Mouse (Mus musculus) forebrain, postnatal 0 days (tissue): ENCODE results near the gene Exoc6b. TPM values are rescaled to one million over a fixed set of nuclear protein-coding genes. Genes with fewer than 3 reads are reported as not detected.

Source experiments
- ATAC-seq: fragments of 200-750 bp; cut with Nextera tagmentation; 2 replicates; pipeline ENCODE4 v1.8.0; 2017; ENCODE audit warnings: mild to moderate bottlenecking, moderate library complexity
- DNase-seq: peaks from one replicate; pipeline ENCODE4 v3.0.0-alpha.2; 2015
- H3K27ac ChIP-seq: fragments of 300-500 bp; sonication (generic); 2 replicates; pipeline ENCODE4 v1.5.1; 2014; ENCODE audit warnings: low read depth, mild to moderate bottlenecking, antibody characterized with exemption, low read length, moderate library complexity, mixed read lengths
- H3K27me3 ChIP-seq: fragments of 300-500 bp; sonication (generic); 2 replicates; pipeline ENCODE4 v1.6.1; 2014; ENCODE audit warnings: mild to moderate bottlenecking, low read length, mixed read lengths; ENCODE audit not compliant: insufficient read depth
- H3K36me3 ChIP-seq: fragments of 300-500 bp; sonication (generic); 2 replicates; pipeline ENCODE4 v1.6.1; 2014; ENCODE audit warnings: mild to moderate bottlenecking, moderate library complexity; ENCODE audit not compliant: insufficient read depth
- H3K4me1 ChIP-seq: fragments of 300-500 bp; sonication (generic); 2 replicates; pipeline ENCODE4 v1.6.1; 2014; ENCODE audit warnings: antibody characterized with exemption; ENCODE audit not compliant: insufficient read depth
- H3K4me2 ChIP-seq: fragments of 300-500 bp; sonication (generic); 2 replicates; pipeline ENCODE4 v1.6.1; 2014; ENCODE audit warnings: low read depth, mild to moderate bottlenecking, moderate library complexity
- H3K4me3 ChIP-seq: fragments of 300-500 bp; sonication (generic); 2 replicates; pipeline ENCODE4 v1.5.1; 2014; ENCODE audit warnings: low read depth, low read length, mixed read lengths
- H3K9ac ChIP-seq: fragments of 300-500 bp; sonication (generic); 2 replicates; pipeline ENCODE4 v1.6.1; 2014; ENCODE audit warnings: mild to moderate bottlenecking
- H3K9me3 ChIP-seq: fragments of 300-500 bp; sonication (generic); 2 replicates; pipeline ENCODE4 v1.6.1; 2016; ENCODE audit warnings: low read length
- CTCF ChIP-seq: sonication (generic); IDR thresholded peaks from 2 replicates; pipeline ENCODE4 v1.5.1; 2016; ENCODE audit warnings: antibody characterized with exemption, control low read depth, low read depth
- WGBS: fragments of 180-500 bp; shearing (Covaris S2); extraction: QIAGEN DNeasy Blood & Tissue Kit; methylation state at CpG from one replicate; pipeline ENCODE4 v1.1.7; 2014; 5-methylcytosine and 5-hydroxymethylcytosine counted together
- polyA plus RNA-seq: library from polyadenylated mRNA; unstranded; fragments of >200 nt; fragmentation: Nextera tagmentation; extraction: Ambion mirVana; gene quantifications from 2 replicates; pipeline ENCODE4 v1.2.1, GENCODE M21; 2015
- total RNA-seq: library from RNA; depleted of rRNA; stranded (reverse); fragments of >200 nt; gene quantifications from 2 replicates; pipeline ENCODE4 v1.2.3, GENCODE M21; 2014

The Exoc6b gene
- total and polyA plus RNA-seq, 2 experiments from 2014 or later: 37.7 to 46.2 TPM

- H3K4me3 ChIP-seq: no peak overlapping the region
- H3K36me3 ChIP-seq: no peaks in the 10 kb centered on the region
- H3K9ac ChIP-seq: no peak overlapping the region
- TF ChIP-seq CTCF: no peak
- DNase-seq (no peak), ATAC-seq (no peak)
- H3K27me3 ChIP-seq: no peaks in the 10 kb centered on the region
- WGBS: 88% methylated on average over 4 of the region's 4 CpGs
- no peaks in the 10 kb centered on the region for H3K4me1 ChIP-seq
- H3K4me2 ChIP-seq: no peak overlapping the region
- no peaks in the 10 kb centered on the region for H3K9me3 ChIP-seq
- H3K27ac ChIP-seq: no peak overlapping the region
These were observed 428.3 kb downstream of the Exoc6b start for GRCm38 (mm10) chr6:84641062-84641431.

GRCm38 (mm10) chr6:84640324-84641061 lies 428.8 kb downstream of the Exoc6b start:
- Histone ChIP-seq H3K4me2 (no peak overlapping the region), H3K27me3 (no peaks in the 10 kb centered on the region), H3K4me1 (no peaks in the 10 kb centered on the region), H3K4me3 (no peak overlapping the region), H3K9me3 (no peaks in the 10 kb centered on the region), H3K36me3 (no peaks in the 10 kb centered on the region), H3K27ac (no peak overlapping the region), H3K9ac (no peak overlapping the region)
- 83% methylated on average over 9 of the region's 9 CpGs for WGBS
- no peak for ATAC-seq
- DNase-seq: no peak
- no peak for TF ChIP-seq CTCF

GRCm38 (mm10) chr6:84638206-84638605 lies 431.1 kb downstream of the Exoc6b start:
- no peak for DNase-seq
- Histone ChIP-seq H3K27ac (no peak overlapping the region), H3K9ac (no peak overlapping the region), H3K27me3 (no peaks in the 10 kb centered on the region), H3K36me3 (no peaks in the 10 kb centered on the region), H3K4me3 (no peak overlapping the region), H3K9me3 (no peaks in the 10 kb centered on the region), H3K4me2 (no peak overlapping the region), H3K4me1 (no peaks in the 10 kb centered on the region)
- no peak for TF ChIP-seq CTCF
- no peak for ATAC-seq

- WGBS: 84% methylated on average over 2 of the region's 2 CpGs
- no peaks in the 10 kb centered on the region for H3K27me3 ChIP-seq
- DNase-seq (no peak), ATAC-seq (no peak)
- no peak overlapping the region for H3K4me2 ChIP-seq
- H3K36me3 ChIP-seq: no peaks in the 10 kb centered on the region
- H3K9me3 ChIP-seq: no peaks in the 10 kb centered on the region
- H3K27ac ChIP-seq: no peak overlapping the region
- no peak for TF ChIP-seq CTCF
- H3K4me1 ChIP-seq: no peaks in the 10 kb centered on the region
- H3K9ac ChIP-seq: no peak overlapping the region
- no peak overlapping the region for H3K4me3 ChIP-seq
These were observed 437.7 kb downstream of the Exoc6b start for GRCm38 (mm10) chr6:84631588-84631987.

GRCm38 (mm10) chr6:84630276-84630675 lies 439.0 kb downstream of the Exoc6b start:
- ATAC-seq: no peak
- Histone ChIP-seq H3K4me3 (no peak overlapping the region), H3K4me1 (no peaks in the 10 kb centered on the region), H3K27me3 (no peaks in the 10 kb centered on the region), H3K4me2 (no peak overlapping the region), H3K36me3 (no peaks in the 10 kb centered on the region), H3K9me3 (no peaks in the 10 kb centered on the region), H3K9ac (no peak overlapping the region), H3K27ac (no peak overlapping the region)
- DNase-seq: no peak
- 68% methylated on average over 1 of the region's 1 CpGs for WGBS
- no peak for TF ChIP-seq CTCF

- no peaks in the 10 kb centered on the region for H3K4me1 ChIP-seq
- no peak overlapping the region for H3K4me3 ChIP-seq
- DNase-seq (no peak), ATAC-seq (no peak)
- no peaks in the 10 kb centered on the region for H3K27me3 ChIP-seq
- H3K9ac ChIP-seq: no peak overlapping the region
- no peak overlapping the region for H3K27ac ChIP-seq
- H3K9me3 ChIP-seq: no peaks in the 10 kb centered on the region
- WGBS: 88% methylated on average over 5 of the region's 5 CpGs
- H3K4me2 ChIP-seq: no peak overlapping the region
- TF ChIP-seq CTCF: no peak
- H3K36me3 ChIP-seq: no peaks in the 10 kb centered on the region
These were observed 440.5 kb downstream of the Exoc6b start for GRCm38 (mm10) chr6:84628831-84629230.

GRCm38 (mm10) chr6:84626398-84626797 lies 442.9 kb downstream of the Exoc6b start:
- peaks cover under 1% of the 10 kb centered on the region; the same call in 1 of the 2 replicates for H3K36me3 ChIP-seq
- H3K27ac ChIP-seq: no peak overlapping the region
- H3K9ac ChIP-seq: no peak overlapping the region
- no peak for TF ChIP-seq CTCF
- no peak for DNase-seq
- H3K27me3 ChIP-seq: no peaks in the 10 kb centered on the region
- H3K9me3 ChIP-seq: no peaks in the 10 kb centered on the region
- no peak for ATAC-seq
- no peak overlapping the region for H3K4me2 ChIP-seq
- WGBS: 91% methylated on average over 2 of the region's 2 CpGs
- no peak overlapping the region for H3K4me3 ChIP-seq
- no peaks in the 10 kb centered on the region for H3K4me1 ChIP-seq
